Mouse (Mus musculus) kidney, postnatal 36 days (tissue): ENCODE data around the gene Cabp7.

Experiments used
- DNase-seq, 2 experiments: peaks; one replicate each; pipeline ENCODE4 v3.0.0; 2021 to 2022; ENCODE audit warnings: mixed read lengths in 2 of 2

Cabp7 gene

DNA sequence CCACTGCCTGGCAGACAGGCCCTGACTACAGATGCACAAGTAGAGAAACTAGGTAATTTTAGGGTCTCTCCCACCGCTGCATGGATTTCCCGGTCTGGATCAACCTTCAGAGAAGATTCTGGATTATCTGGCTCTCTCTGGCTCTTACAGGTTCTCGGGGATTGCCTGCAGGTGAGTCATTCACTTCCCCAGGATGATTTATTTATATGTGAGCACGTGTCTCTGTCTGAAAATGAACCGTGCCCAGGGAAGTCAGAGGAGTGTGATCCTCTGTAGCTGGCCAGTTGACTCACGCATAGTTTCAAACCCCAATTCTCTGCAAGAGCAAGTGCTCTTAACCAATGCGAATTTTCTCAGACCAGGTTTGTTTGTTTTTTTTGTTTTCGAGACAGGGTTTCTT, 45.9 kb downstream of the Cabp7 start:
- no peak for DNase-seq

DNA sequence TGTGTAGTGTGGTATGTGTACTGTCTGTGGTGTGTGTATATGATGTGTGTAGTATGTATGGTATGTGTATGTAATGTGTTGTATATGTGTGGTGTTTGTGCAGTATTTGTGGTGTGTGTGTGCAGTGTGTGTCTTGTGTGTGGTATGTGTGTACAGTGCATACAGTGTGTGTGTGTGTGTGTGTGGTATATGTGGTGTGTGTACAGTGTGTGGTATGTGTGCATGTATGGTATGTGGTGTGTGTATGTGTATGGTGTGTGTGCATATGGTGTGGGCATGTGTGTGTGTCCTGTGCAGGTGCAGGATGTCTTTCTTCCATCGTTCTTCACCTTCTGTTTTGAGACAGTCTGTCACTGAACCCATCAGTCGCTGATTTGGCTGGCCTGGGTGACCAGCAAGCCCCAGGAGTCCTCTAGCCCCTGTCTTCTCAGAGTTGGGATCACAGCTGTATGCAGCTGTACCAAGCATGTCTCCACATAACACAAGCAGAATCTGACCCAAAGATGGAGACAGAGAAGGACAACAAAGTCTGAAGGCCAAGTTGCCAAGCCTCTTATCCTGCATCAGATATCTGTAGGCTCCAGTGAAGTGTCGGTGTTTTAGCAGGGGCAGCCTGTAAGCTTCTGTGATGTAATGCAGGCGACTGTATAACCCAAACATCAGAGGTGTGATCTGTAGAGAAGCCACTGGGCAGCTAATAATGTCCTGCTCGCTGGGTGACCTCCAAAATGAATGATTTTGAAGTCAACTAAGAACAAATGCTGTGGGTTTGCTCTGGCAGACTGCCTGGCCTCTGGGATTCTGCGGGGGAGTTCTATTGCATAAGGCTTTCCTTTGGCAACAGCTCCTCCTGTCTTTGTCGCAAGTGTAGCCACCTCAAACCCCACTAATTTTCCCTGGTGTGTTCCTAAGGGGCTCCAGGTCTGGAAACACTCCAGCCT, 49.3 kb downstream of the Cabp7 start:
- DNase-seq, result peak; percentile 41 to 64

DNA sequence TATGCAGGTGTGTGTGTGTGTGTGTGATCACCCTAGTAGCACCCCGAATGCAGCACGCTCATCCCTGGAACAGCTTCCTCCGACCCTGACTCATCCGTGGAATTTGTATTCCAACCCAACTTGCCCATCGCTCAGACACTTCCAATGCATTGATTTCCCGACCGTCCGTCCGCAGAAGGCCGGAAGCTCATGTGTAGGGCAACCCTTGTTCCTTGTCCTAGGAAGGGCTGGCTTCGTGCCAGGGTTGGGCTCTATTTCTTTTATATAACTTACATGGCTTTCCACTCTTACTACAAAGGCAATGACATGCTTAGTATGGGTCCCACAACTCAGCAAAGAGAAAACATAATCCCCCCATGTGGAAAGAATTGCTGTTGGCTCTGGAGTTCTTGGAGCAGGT, 54.4 kb downstream of the Cabp7 start:
- peak in 1 of 2 experiments; percentile 27 for DNase-seq

DNA sequence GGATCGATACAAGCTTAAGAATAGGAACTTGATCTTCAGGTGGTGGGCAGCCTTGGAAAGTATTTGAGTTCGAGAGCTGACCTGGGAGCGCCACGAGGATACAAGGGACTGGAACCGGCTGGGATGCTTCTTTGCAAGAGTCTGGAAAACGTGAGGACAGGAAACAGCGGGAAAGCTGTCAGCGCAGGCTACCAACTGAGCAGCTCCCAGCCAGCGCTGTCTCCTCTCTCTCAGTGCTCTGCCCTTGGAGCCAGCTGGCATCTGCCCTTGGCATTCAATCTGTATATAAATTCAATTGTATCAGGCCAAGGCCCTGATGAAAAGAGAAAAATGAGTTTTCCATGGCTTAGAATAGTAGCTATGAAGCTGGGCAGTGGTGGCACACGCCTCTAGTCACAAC, 55.4 kb downstream of the Cabp7 start:
- DNase-seq, result no peak

DNA sequence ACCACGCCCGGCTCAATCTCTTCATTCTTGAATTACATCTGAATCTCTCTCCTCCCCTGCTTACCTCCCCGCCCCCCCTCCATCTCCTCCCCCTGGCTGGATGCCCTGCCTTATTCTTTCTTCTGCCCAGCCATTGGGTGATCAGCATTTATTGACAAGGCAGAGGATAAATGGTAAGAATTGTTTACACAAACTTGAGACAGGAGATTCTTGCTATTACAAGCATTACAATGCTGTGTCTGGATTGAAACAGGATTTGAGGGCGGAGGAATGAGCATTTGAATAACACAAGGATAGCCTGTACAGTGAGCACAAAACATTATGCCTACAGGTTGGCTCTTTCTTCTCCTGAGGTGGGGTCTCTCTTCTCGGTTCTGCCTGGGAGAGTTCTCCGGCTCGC, 56.2 kb downstream of the Cabp7 start:
- DNase-seq, result no peak

DNA sequence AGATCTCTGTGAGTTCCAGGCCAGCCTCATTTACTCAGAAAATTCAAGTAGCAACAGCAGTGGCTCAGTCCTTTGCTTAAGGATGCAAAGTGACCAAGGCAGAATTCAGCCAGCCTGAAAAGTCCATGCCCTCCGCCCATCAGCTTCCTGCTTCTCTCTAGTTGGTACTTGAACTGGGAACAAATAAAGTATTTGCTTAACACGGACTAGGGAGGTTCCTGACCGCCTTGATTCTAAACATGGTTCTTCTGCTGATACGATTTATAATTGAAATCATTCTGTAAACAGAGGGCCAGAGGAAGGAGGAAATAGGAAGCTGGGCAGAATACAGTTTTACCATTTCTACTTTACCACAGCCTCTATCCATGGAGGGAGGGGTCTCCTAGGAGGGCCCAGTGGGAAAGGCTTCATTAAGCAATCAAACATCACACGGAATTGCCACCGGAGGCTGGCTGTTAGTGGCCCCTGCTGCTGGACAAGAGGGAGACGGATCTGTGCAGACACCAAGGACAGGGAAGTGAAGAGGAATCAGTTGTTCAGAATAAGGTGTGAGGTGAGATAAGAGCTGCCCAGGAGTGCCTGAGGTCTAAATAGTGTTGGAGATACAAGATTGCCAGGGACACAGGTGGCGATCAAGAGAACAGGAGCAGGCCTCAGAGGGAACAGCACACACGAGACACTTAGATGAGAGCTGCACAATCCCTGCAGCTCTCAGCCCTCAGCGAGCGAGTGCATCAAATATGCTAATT, 57.8 kb downstream of the Cabp7 start:
- DNase-seq, result no peak

DNA sequence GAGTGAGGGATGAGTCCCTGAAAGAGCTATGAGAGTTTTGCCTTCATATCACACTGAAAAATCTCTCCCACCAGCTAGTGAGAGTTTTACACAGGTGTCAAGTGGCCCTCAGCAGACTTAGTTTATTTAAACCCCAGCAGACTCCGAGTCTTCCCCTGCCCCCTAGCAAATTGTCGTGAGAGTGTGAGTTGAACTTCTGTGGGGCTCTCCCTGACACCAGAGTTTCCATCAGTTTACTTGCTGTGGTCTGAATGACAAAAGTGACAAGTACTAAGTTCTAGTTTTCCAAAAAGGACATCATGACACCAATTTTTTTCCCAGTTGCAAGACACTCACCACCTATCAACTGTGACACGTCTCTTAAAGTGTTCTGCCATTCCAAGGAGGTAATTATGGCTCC, 58.7 kb downstream of the Cabp7 start:
- DNase-seq, result no peak

DNA sequence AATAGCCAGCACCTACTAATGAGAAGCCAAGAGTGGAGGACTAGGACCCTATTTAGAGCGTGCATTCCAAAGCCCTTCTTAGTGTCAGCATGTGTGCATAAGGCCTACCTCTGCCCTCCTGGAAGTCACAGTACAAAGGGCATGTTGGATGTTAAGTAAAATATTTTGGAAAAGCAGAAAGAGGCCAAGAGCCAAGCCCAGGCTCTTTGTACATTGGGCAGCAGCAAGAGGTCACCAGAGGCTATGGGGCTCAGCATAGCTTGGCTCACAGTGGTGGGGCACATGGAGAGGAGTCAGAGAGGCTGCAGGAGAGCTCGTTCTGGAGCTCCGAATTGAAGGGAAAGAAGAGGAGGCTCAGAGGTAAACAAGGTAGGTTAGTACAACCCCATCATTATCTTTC, 59.6 kb downstream of the Cabp7 start:
- DNase-seq, result no peak
